Mouse (Mus musculus) brain, embryonic 14.5 days (tissue): ENCODE measurements at regions not wholly inside any gene's neighbourhood (a gene's known extent, or its start where the extent isn't known, plus 50 kb on each side); places are given as distances from the start of the nearest gene placed in this dataset.

ENCODE experiments used
- CTCF ChIP-seq: fragments of 200-500 bp; IDR thresholded peaks from 2 replicates; pipeline ENCODE4 v1.5.1; 2012; ENCODE audit warnings: inconsistent platforms, mild to moderate bottlenecking, moderate library complexity, borderline replicate concordance; ENCODE audit not compliant: insufficient read depth, insufficient read length; ENCODE audit errors: extremely low read depth
- POLR2A ChIP-seq: fragments of 200-500 bp; IDR thresholded peaks from 2 replicates; pipeline ENCODE4 v1.6.1; 2012; ENCODE audit warnings: mild to moderate bottlenecking, inconsistent platforms, borderline replicate concordance; ENCODE audit not compliant: poor library complexity, insufficient read depth, insufficient read length, severe bottlenecking; ENCODE audit errors: extremely low read depth

DNA sequence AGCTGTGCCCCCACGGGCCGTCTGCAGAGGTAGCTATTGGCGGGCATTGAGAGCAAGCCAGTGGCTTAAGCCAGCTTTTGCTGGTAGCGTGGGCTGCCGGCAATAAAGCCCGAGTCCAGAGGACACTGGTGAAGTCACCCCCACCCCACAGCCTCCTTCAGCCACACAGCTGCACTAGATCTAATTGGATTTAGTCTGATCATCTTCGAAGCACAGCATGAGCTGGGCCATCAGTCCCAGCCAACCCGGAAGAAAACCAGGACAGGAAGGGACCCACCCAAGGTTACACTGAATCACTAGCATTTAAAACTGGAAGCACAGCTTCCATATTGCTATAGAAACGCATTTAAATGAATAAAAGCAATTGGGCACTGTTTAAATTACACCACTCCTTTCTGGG, 96.4 kb downstream of the Tmx1 start:
- TF ChIP-seq POLR2A (no peak), CTCF (no peak)
